Mouse (Mus musculus): ENCODE data around the gene Emc6. TPM values are rescaled to one million over a fixed set of nuclear protein-coding genes. Genes with fewer than 3 reads are reported as not detected.

Emc6 gene
- total and polyA plus RNA-seq, 3 experiments = 179 to 211 TPM; not detected in 1

- DNase-seq (ENCODE audit: low read depth, low spot score) = no peak
- no peaks in the 10 kb centered on the region for H3K27me3 ChIP-seq (ENCODE audit: control insufficient read depth in 1 of 2, insufficient read depth in 2 of 2, low read length in 2 of 2)
- no peaks in the 10 kb centered on the region for H3K9me3 ChIP-seq (replicated peaks; ENCODE audit: insufficient read depth, low read length)
- 0 out of 4 replicates have a peak, but pooled peaks cover 0 to under 1% of the 10 kb centered on the region in 2 experiments for H3K36me3 ChIP-seq (ENCODE audit: control insufficient read depth in 1 of 2, insufficient read depth in 2 of 2, low read length in 2 of 2)
- H3K27ac ChIP-seq (ENCODE audit: control insufficient read depth, low read depth, low read length) = no peak overlapping the region
- H3K9ac ChIP-seq (ENCODE audit: control insufficient read depth, low read depth, low read length, poor library complexity, severe bottlenecking) = no peak overlapping the region
- H3K4me3 ChIP-seq (ENCODE audit: control insufficient read depth in 1 of 2, insufficient read depth in 1 of 2, low read depth in 2 of 2, low read length in 2 of 2) = no peak overlapping the region
- no peaks in the 10 kb centered on the region for H3K79me2 ChIP-seq (ENCODE audit: control insufficient read depth, insufficient read depth, low read length, poor library complexity)
- H3K4me1 ChIP-seq (ENCODE audit: control insufficient read depth in 1 of 2, insufficient read depth in 2 of 2, low read length in 2 of 2) = no peaks in the 10 kb centered on the region
- TF ChIP-seq MEF2A (IDR thresholded peaks at IDR 0.05; ENCODE audit: extremely low read depth, insufficient replicate concordance, low read depth, low read length, poor library complexity, severe bottlenecking) = no peak
- no peak for TF ChIP-seq MXI1 (IDR thresholded peaks at IDR 0.05; ENCODE audit: low read depth, low read length)
- TF ChIP-seq ETS1 (IDR thresholded peaks at IDR 0.05; ENCODE audit: low read depth, low read length) = no peak
- TF ChIP-seq GATA1 (IDR thresholded peaks at IDR 0.05; ENCODE audit: low read depth, low read length) = no peak
- no peak for TF ChIP-seq EP300 (IDR thresholded peaks at IDR 0.05; ENCODE audit: low read depth in 1 of 2, low read length in 2 of 2)
Observed at GRCm38 (mm10) chr11:73205194-73205593, 28.4 kb upstream of the Emc6 start.

- no peaks in the 10 kb centered on the region for H3K9me3 ChIP-seq (replicated peaks; ENCODE audit: insufficient read depth, low read length)
- no peaks in the 10 kb centered on the region for H3K27me3 ChIP-seq (ENCODE audit: control insufficient read depth in 1 of 2, insufficient read depth in 2 of 2, low read length in 2 of 2)
- no peaks in the 10 kb centered on the region for H3K4me1 ChIP-seq (ENCODE audit: control insufficient read depth in 1 of 2, insufficient read depth in 2 of 2, low read length in 2 of 2)
- DNase-seq (ENCODE audit: low read depth, low spot score) = no peak
- no peak overlapping the region for H3K9ac ChIP-seq (ENCODE audit: control insufficient read depth, low read depth, low read length, poor library complexity, severe bottlenecking)
- peaks cover 0 to 3% of the 10 kb centered on the region in 2 experiments; a peak in 1 of 4 replicates for H3K36me3 ChIP-seq (ENCODE audit: control insufficient read depth in 1 of 2, insufficient read depth in 2 of 2, low read length in 2 of 2)
- H3K79me2 ChIP-seq (ENCODE audit: control insufficient read depth, insufficient read depth, low read length, poor library complexity) = no peaks in the 10 kb centered on the region
- H3K27ac ChIP-seq (ENCODE audit: control insufficient read depth, low read depth, low read length) = no peak overlapping the region
- no peak overlapping the region for H3K4me3 ChIP-seq (ENCODE audit: control insufficient read depth in 1 of 2, insufficient read depth in 1 of 2, low read depth in 2 of 2, low read length in 2 of 2)
- TF ChIP-seq CTCF (IDR thresholded peaks at IDR 0.05 in 2 of 3, conservative IDR thresholded peaks at IDR 0.05 in 1 of 3; ENCODE audit: control insufficient read depth in 1 of 3, insufficient read depth in 1 of 3, low read depth in 2 of 3, low read length in 3 of 3, poor library complexity in 1 of 3, severe bottlenecking in 1 of 3) (no peak), MXI1 (IDR thresholded peaks at IDR 0.05; ENCODE audit: low read depth, low read length) (no peak), ZKSCAN1 (IDR thresholded peaks at IDR 0.05; ENCODE audit: low read depth, low read length) (no peak), USF1 (IDR thresholded peaks at IDR 0.05; ENCODE audit: low read depth, low read length) (no peak), POLR2AphosphoS2 (IDR thresholded peaks at IDR 0.05; ENCODE audit: low read length) (no peak), POLR2A (IDR thresholded peaks at IDR 0.05; ENCODE audit: control insufficient read depth in 1 of 2, insufficient read depth in 1 of 2, low read depth in 1 of 2, low read length in 2 of 2, poor library complexity in 1 of 2) (no peak), NRF1 (IDR thresholded peaks at IDR 0.05; ENCODE audit: insufficient read depth, low read depth, low read length, poor library complexity, severe bottlenecking) (no peak), USF2 (IDR thresholded peaks at IDR 0.05; ENCODE audit: borderline replicate concordance in 1 of 2, insufficient read depth in 1 of 2, low read depth in 1 of 2, low read length in 2 of 2) (no peak), E2F4 (IDR thresholded peaks at IDR 0.05; ENCODE audit: borderline replicate concordance, low read depth, low read length) (no peak), EP300 (IDR thresholded peaks at IDR 0.05; ENCODE audit: low read depth in 1 of 2, low read length in 2 of 2) (no peak), MAFK (IDR thresholded peaks at IDR 0.05; ENCODE audit: borderline replicate concordance, low read depth, low read length) (no peak), POLR2AphosphoS5 (IDR thresholded peaks at IDR 0.05; ENCODE audit: borderline replicate concordance, low read depth, low read length) (no peak), TAL1 (IDR thresholded peaks at IDR 0.05; ENCODE audit: low read length) (no peak), CHD2 (IDR thresholded peaks at IDR 0.05; ENCODE audit: low read length) (no peak), KAT2A (conservative IDR thresholded peaks at IDR 0.05; ENCODE audit: low read depth, low read length) (no peak), ELF1 (IDR thresholded peaks at IDR 0.05; ENCODE audit: low read depth, low read length) (no peak), SMC3 (IDR thresholded peaks at IDR 0.05; ENCODE audit: low read depth, low read length) (no peak), ZC3H11A (IDR thresholded peaks at IDR 0.05; ENCODE audit: low read depth, low read length) (no peak), MYC (IDR thresholded peaks at IDR 0.05; ENCODE audit: low read depth, low read length) (no peak), NELFE (IDR thresholded peaks at IDR 0.05; ENCODE audit: low read depth, low read length) (no peak)
Observed at GRCm38 (mm10) chr11:73203895-73204294, 27.1 kb upstream of the Emc6 start.

Data from MEL (cell line).